Mouse (Mus musculus): ENCODE results near the gene Cmip. TPM values are rescaled to one million over a fixed set of nuclear protein-coding genes. Genes with fewer than 3 reads are reported as not detected.
A peak's percentile ranks its signal among the peaks of the same experiment; 100 is the strongest.

Gene Cmip
- polyA plus RNA-seq, 1 experiment from 2014 or later, result 22.6 TPM

DNA sequence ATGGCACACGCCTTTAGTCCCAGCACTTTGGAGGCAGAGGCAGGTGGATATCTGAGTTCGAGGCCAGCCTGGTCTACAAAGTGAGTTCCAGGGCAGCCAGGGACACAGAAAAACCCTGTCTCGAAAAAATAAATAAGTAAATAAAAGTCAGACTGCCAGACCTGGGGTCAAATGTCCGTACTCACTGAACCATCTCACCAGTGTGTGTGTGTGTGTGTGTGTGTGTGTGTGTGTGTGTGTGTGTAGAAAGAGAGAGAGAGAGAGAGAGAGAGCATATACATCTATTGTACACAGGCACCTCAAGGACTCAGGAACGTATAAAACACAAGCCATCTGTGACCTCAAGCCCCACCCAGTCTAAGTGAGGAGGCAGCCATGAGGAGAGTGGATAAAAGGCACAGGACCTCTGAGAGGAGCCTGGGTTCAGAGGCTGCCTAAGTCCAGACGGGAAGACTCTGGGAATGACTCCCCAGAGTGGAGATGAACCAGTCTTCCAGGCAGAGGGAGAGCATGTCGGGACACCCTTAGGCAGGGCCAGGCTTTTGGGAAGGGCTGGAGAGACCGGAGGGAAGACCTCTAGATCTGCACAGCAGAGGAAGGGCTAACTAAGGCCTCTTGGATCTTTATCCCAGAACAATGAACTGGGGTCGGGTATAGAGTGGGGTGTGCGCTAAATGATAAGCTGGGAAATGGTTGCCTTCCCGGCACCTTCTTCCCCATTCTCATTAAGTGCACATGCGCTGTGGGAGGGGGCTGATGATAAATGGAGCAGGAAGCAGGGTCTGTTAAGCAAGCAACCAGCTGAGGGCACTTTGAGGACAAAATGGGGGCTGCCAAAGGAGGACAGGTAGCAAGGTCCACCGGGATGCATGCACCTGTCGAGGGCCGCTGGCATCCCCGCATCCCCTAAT is 212.8 kb downstream of the Cmip start:
- no peaks in the 10 kb centered on the region for H3K36me3 ChIP-seq (replicated peaks; ENCODE audit: insufficient read depth, low read length)
- no peak for TF ChIP-seq CTCF (IDR thresholded peaks at IDR 0.05; ENCODE audit: low read depth)
- TF ChIP-seq EP300 (IDR thresholded peaks at IDR 0.05; ENCODE audit: low read depth), result no peak
- no peaks in the 10 kb centered on the region for H3K9me3 ChIP-seq (ENCODE audit: low read length)
- ATAC-seq, result no peak
- H3K4me2 ChIP-seq (ENCODE audit: low read depth, low read length), result peak overlapping the region; percentile 40; the same call in 1 of the 2 replicates
- WGBS (ENCODE audit: insufficient replicate concordance), result 28% methylated on average over 16 of the region's 16 CpGs
- H3K4me3 ChIP-seq (ENCODE audit: low read depth, low read length), result no peak overlapping the region
- 0 out of 2 replicates have a peak, but pooled peaks cover 3% of the 10 kb centered on the region for H3K27me3 ChIP-seq (ENCODE audit: insufficient read depth, low read length)
- peaks cover 10% of the 10 kb centered on the region; the same call in 1 of the 2 replicates for H3K4me1 ChIP-seq (ENCODE audit: insufficient read depth)
- DNase-seq, result no peak
- no peak overlapping the region for H3K9ac ChIP-seq (replicated peaks)
- H3K27ac ChIP-seq (ENCODE audit: low read depth), result no peak overlapping the region

DNA sequence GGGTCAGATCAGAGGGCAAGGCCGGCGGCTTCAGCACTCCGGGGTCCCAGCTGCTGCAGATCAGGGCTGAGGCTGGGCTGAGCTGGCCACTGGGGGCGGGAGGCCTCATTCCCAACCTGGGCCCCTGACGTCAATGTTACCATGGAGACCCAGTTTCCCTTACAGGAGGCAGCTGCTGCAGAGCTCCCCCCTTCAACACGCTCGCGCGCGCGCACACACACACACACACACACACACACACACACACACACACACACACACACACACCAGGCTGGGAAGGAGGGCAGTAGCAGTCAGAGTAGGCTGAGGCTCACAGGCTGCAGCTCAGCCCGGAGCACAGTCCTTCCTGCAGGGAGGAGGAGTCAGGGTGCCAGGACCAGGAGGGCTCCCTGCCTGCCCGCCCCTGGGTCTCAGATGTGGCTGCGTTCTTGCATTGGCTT is 213.5 kb downstream of the Cmip start:
- WGBS (ENCODE audit: insufficient replicate concordance), result 2% methylated on average over 10 of the region's 14 CpGs
- Histone ChIP-seq H3K9me3 (ENCODE audit: low read length) (no peaks in the 10 kb centered on the region), H3K4me3 (ENCODE audit: low read depth, low read length) (no peak overlapping the region), H3K27me3 (ENCODE audit: insufficient read depth, low read length) (0 out of 2 replicates have a peak, but pooled peaks cover 3% of the 10 kb centered on the region), H3K4me2 (ENCODE audit: low read depth, low read length) (peak overlapping the region; percentile 40), H3K27ac (ENCODE audit: low read depth) (no peak overlapping the region), H3K9ac (replicated peaks) (no peak overlapping the region), H3K4me1 (ENCODE audit: insufficient read depth) (peaks cover 10% of the 10 kb centered on the region; the same call in 1 of the 2 replicates), H3K36me3 (replicated peaks; ENCODE audit: insufficient read depth, low read length) (no peaks in the 10 kb centered on the region)
- peak; percentile 38; the same call in 1 of the 2 replicates for ATAC-seq
- peak; percentile 66 for DNase-seq
- no peak for TF ChIP-seq CTCF (IDR thresholded peaks at IDR 0.05; ENCODE audit: low read depth)
- no peak for TF ChIP-seq EP300 (IDR thresholded peaks at IDR 0.05; ENCODE audit: low read depth)

DNA sequence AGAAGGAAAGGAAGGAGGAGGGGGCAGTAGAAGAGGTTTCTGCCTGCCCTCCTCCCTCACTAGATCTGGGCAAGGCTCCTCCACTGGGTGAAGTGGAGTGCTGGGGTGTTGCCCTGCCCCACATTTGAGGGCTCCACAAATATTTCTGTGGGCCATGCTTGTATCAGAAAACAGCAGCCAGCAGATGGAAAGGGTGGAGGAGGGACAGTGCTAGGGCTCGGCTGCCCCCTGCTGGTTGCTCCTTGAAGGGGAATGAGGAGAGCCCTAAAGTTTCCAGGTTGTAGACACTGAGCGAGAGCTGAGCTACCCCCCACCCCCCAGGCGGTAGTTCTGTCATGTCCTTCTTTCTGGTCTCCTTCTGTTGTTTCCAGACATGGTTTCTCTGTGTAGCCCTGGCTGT is 214.3 kb downstream of the Cmip start:
- TF ChIP-seq EP300 (IDR thresholded peaks at IDR 0.05; ENCODE audit: low read depth), result no peak
- TF ChIP-seq CTCF (IDR thresholded peaks at IDR 0.05; ENCODE audit: low read depth), result peak; percentile 92
- Histone ChIP-seq H3K4me2 (ENCODE audit: low read depth, low read length) (no peak overlapping the region), H3K27ac (ENCODE audit: low read depth) (no peak overlapping the region), H3K9me3 (ENCODE audit: low read length) (no peaks in the 10 kb centered on the region), H3K4me3 (ENCODE audit: low read depth, low read length) (no peak overlapping the region), H3K9ac (replicated peaks) (no peak overlapping the region), H3K36me3 (replicated peaks; ENCODE audit: insufficient read depth, low read length) (no peaks in the 10 kb centered on the region), H3K4me1 (ENCODE audit: insufficient read depth) (peaks cover 10% of the 10 kb centered on the region; the same call in 1 of the 2 replicates), H3K27me3 (ENCODE audit: insufficient read depth, low read length) (0 out of 2 replicates have a peak, but pooled peaks cover 3% of the 10 kb centered on the region)
- DNase-seq (peak; percentile 85), ATAC-seq (peak; percentile 60)
- 21% methylated on average over 3 of the region's 3 CpGs for WGBS (ENCODE audit: insufficient replicate concordance)

DNA sequence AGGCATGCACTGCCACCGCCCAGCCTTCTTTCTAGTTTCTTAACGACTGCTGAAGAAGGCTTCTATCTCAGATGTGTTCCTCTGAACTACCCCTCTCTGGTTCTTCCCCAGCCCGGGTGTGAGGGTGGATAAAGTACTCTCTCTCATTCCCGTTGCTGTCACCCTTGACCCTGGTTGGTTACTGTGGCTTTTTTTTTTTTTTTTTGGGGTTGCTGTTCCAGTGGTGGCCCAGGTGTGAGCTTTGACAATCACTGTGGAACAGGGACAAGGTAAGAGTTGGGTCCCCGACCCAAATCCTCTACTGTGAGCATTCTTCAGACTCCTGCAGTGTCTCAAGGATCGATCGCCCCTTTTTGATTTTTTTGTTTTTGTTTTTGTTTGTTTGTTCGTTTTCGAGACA is 214.8 kb downstream of the Cmip start:
- no peak for ATAC-seq
- Histone ChIP-seq H3K27ac (ENCODE audit: low read depth) (no peak overlapping the region), H3K9me3 (ENCODE audit: low read length) (no peaks in the 10 kb centered on the region), H3K9ac (replicated peaks) (no peak overlapping the region), H3K4me2 (ENCODE audit: low read depth, low read length) (no peak overlapping the region), H3K4me3 (ENCODE audit: low read depth, low read length) (no peak overlapping the region), H3K36me3 (replicated peaks; ENCODE audit: insufficient read depth, low read length) (no peaks in the 10 kb centered on the region), H3K27me3 (ENCODE audit: insufficient read depth, low read length) (0 out of 2 replicates have a peak, but pooled peaks cover 3% of the 10 kb centered on the region), H3K4me1 (ENCODE audit: insufficient read depth) (peaks cover 10% of the 10 kb centered on the region; the same call in 1 of the 2 replicates)
- DNase-seq, result no peak
- no peak for TF ChIP-seq CTCF (IDR thresholded peaks at IDR 0.05; ENCODE audit: low read depth)
- no peak for TF ChIP-seq EP300 (IDR thresholded peaks at IDR 0.05; ENCODE audit: low read depth)
- WGBS (ENCODE audit: insufficient replicate concordance), result 55% methylated on average over 9 of the region's 9 CpGs

DNA sequence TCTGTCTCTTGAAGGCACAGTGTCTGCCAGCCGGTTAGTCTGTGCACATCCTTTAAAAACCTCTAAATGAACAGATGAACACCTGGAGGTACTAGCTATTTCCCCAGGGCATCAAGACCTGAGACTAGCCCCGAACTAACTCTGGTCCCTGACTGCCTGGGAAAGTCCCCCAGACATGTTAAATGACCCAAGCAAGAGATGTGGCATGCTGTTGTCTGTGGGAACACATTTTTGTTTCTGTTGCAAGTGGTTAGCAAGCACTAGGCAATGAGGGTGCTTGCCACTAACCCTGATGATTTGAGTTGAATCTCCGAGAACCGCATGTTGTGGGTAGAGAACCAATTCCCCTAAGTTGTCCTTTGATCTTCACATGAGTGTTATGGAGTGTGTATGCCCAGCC is 215.5 kb downstream of the Cmip start:
- no peak overlapping the region for H3K27ac ChIP-seq (ENCODE audit: low read depth)
- no peak overlapping the region for H3K4me2 ChIP-seq (ENCODE audit: low read depth, low read length)
- H3K9me3 ChIP-seq (ENCODE audit: low read length), result no peaks in the 10 kb centered on the region
- TF ChIP-seq CTCF (IDR thresholded peaks at IDR 0.05; ENCODE audit: low read depth) (no peak), EP300 (IDR thresholded peaks at IDR 0.05; ENCODE audit: low read depth) (no peak)
- no peaks in the 10 kb centered on the region for H3K36me3 ChIP-seq (replicated peaks; ENCODE audit: insufficient read depth, low read length)
- DNase-seq, result no peak
- no peak overlapping the region for H3K9ac ChIP-seq (replicated peaks)
- 72% methylated on average over 4 of the region's 4 CpGs for WGBS (ENCODE audit: insufficient replicate concordance)
- ATAC-seq, result no peak
- H3K4me3 ChIP-seq (ENCODE audit: low read depth, low read length), result no peak overlapping the region
- H3K4me1 ChIP-seq (ENCODE audit: insufficient read depth), result peaks cover 10% of the 10 kb centered on the region; the same call in 1 of the 2 replicates
- 0 out of 2 replicates have a peak, but pooled peaks cover 3% of the 10 kb centered on the region for H3K27me3 ChIP-seq (ENCODE audit: insufficient read depth, low read length)

DNA sequence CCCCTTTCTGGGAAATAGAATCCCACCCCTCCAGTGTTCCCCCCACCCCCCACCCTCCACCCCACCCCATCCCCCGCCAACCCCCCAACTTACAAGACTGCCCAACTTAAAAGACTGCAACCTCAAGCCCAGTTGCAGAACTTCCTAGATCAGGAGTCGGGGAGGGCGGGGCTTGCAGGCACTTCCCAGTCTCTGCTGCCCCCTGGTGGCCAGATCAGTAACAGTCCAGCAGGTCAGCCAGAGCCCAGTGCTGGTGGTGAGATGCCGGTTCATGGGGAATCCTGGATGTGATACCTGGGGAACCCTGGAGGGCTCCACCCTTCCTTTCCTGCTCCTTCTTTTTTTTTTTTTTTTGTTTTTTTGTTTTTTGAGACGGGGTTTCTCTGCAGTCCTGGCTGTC is 218.1 kb downstream of the Cmip start:
- no peaks in the 10 kb centered on the region for H3K36me3 ChIP-seq (replicated peaks; ENCODE audit: insufficient read depth, low read length)
- H3K27me3 ChIP-seq (ENCODE audit: insufficient read depth, low read length), result 0 out of 2 replicates have a peak, but pooled peaks cover 3% of the 10 kb centered on the region
- peaks cover 8% of the 10 kb centered on the region; the same call in 1 of the 2 replicates for H3K4me1 ChIP-seq (ENCODE audit: insufficient read depth)
- H3K4me3 ChIP-seq (ENCODE audit: low read depth, low read length), result no peak overlapping the region
- DNase-seq (peak; percentile 96), ATAC-seq (peak; percentile 68)
- peak overlapping the region; percentile 60; the same call in 1 of the 2 replicates for H3K27ac ChIP-seq (ENCODE audit: low read depth)
- no peak overlapping the region for H3K9ac ChIP-seq (replicated peaks)
- 0% methylated on average over 5 of the region's 5 CpGs for WGBS (ENCODE audit: insufficient replicate concordance)
- peak overlapping the region; percentile 40; the same call in 1 of the 2 replicates for H3K4me2 ChIP-seq (ENCODE audit: low read depth, low read length)
- TF ChIP-seq CTCF (IDR thresholded peaks at IDR 0.05; ENCODE audit: low read depth), result peak; percentile 98
- no peak for TF ChIP-seq EP300 (IDR thresholded peaks at IDR 0.05; ENCODE audit: low read depth)
- H3K9me3 ChIP-seq (ENCODE audit: low read length), result 0 out of 2 replicates have a peak, but pooled peaks cover 2% of the 10 kb centered on the region

Measured in liver, postnatal 0 days (tissue).